In the genomic region with DNA sequence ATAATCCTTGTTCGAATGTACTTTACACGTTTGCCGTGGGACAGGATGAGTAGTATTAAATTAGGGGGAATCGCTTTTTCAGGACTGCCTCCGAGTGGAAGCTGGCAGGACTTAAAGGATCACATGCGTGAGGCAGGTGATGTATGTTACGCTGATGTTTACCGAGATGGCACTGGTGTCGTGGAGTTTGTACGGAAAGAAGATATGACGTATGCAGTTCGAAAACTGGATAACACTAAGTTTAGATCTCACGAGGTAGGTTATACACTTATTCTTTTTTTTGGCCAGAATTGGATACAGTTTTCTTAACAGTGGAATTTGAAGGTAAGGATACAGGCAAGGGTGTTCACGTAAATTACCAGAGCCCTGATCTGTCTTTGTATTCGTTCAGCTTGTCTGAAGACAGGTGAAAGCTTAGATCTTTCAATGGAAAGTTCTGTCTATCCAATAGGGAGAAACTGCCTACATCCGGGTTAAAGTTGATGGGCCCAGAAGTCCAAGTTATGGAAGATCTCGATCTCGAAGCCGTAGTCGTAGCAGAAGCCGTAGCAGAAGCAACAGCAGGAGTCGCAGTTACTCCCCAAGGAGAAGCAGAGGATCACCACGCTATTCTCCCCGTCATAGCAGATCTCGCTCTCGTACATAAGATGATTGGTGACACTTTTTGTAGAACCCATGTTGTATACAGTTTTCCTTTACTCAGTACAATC, we compare ENCODE assay signal across 8 mouse cellular contexts. TPM values are rescaled to one million over a fixed set of nuclear protein-coding genes. Genes with fewer than 3 reads are reported as not detected.
DNase-seq lines count a peak whose midpoint lies in the region; ATAC-seq and TF ChIP-seq lines count a peak whose summit lies in the region.

No protein-coding gene starts in this region.

- no peak for DNase-seq in left cerebral cortex, adult 2 months (ENCODE audit: extremely low spot score in 1 of 2, low spot score in 2 of 2)
- DNase-seq in left cerebral cortex, postnatal 10 days (ENCODE audit: extremely low spot score in 1 of 2, low spot score in 2 of 2) = no peak
- peak; percentile 71 for DNase-seq in T-cell, adult 2 months (ENCODE audit: low spot score)
- DNase-seq in heart, postnatal 0 days (ENCODE audit: low spot score) = peak; percentile 11
- DNase-seq in midbrain, embryonic 11.5 days (ENCODE audit: low spot score, missing footprints) = no peak
- DNase-seq in urinary bladder, postnatal 25 days (ENCODE audit: low spot score) = no peak
- no peak for DNase-seq in layer of hippocampus, postnatal 14 days (ENCODE audit: low spot score in 2 of 2)
- no peak for DNase-seq in left cerebral cortex, postnatal 14 days (ENCODE audit: low spot score in 2 of 2)

- TF ChIP-seq EP300 in heart, postnatal 0 days (IDR thresholded peaks at IDR 0.05; ENCODE audit: low read depth) = no peak

- no peak overlapping the region; the same call in 1 of the 2 replicates for H3K27ac ChIP-seq in left cerebral cortex, adult 2 months
- no peak overlapping the region for H3K27ac ChIP-seq in heart, postnatal 0 days (ENCODE audit: low read depth)
- H3K27ac ChIP-seq in midbrain, embryonic 11.5 days (ENCODE audit: low read depth, low read length) = no peak overlapping the region

- intact Hi-C loops in left cerebral cortex, adult 2 months (cut with DNase I) = loop anchor here (2.0 kb wide), 2 partner anchors 20 to 74 kb away; partner anchors contain the start of gene Vezf1
- intact Hi-C loops in left cerebral cortex, postnatal 10 days (cut with DNase I) = loop anchor here (2.0 kb wide), 1 partner anchor 70 kb away; no protein-coding TSS in a partner anchor
- intact Hi-C loops in left cerebral cortex, postnatal 14 days (cut with DNase I) = no loop called here

- H3K36me3 ChIP-seq in heart, postnatal 0 days (replicated peaks; ENCODE audit: control insufficient read depth, insufficient read depth, low read length) = peaks cover 23% of the 10 kb centered on the region
- peaks cover 8% of the 10 kb centered on the region for H3K36me3 ChIP-seq in midbrain, embryonic 11.5 days (ENCODE audit: control insufficient read depth, insufficient read depth, low read length)

- no peak for ATAC-seq in heart, postnatal 0 days (ENCODE audit: insufficient read depth, low read depth)
- no peak for ATAC-seq in midbrain, embryonic 11.5 days (ENCODE audit: low FRiP score)

- H3K9ac ChIP-seq in heart, postnatal 0 days (replicated peaks; ENCODE audit: low read depth, low read length) = peak overlapping the region; percentile 91
- H3K9ac ChIP-seq in midbrain, embryonic 11.5 days (ENCODE audit: low read length) = peak overlapping the region; percentile 96

- peaks cover 22% of the 10 kb centered on the region for H3K4me1 ChIP-seq in heart, postnatal 0 days (ENCODE audit: control insufficient read depth, insufficient read depth)
- H3K4me1 ChIP-seq in midbrain, embryonic 11.5 days (ENCODE audit: control insufficient read depth, insufficient read depth, low read length) = peaks cover 34% of the 10 kb centered on the region

- TF ChIP-seq CTCF in left cerebral cortex, adult 2 months (IDR thresholded peaks at IDR 0.05) = no peak
- no peak for TF ChIP-seq CTCF in heart, postnatal 0 days (IDR thresholded peaks at IDR 0.05; ENCODE audit: low read depth)

- no peaks in the 10 kb centered on the region for H3K9me3 ChIP-seq in heart, postnatal 0 days (replicated peaks; ENCODE audit: control insufficient read depth, low read length)
- H3K9me3 ChIP-seq in midbrain, embryonic 11.5 days (ENCODE audit: control insufficient read depth, low read length) = no peaks in the 10 kb centered on the region

- H3K27me3 ChIP-seq in heart, postnatal 0 days (ENCODE audit: control insufficient read depth, insufficient read depth, low read length) = no peaks in the 10 kb centered on the region
- H3K27me3 ChIP-seq in midbrain, embryonic 11.5 days (ENCODE audit: control insufficient read depth, insufficient read depth, low read length) = no peaks in the 10 kb centered on the region

- peak overlapping the region; percentile 82 for H3K4me2 ChIP-seq in heart, postnatal 0 days (ENCODE audit: low read depth, low read length)
- peak overlapping the region; percentile 88 for H3K4me2 ChIP-seq in midbrain, embryonic 11.5 days

- peak overlapping the region; percentile 100 for H3K4me3 ChIP-seq in left cerebral cortex, adult 2 months
- peak overlapping the region; percentile 72 for H3K4me3 ChIP-seq in heart, postnatal 0 days (ENCODE audit: low read depth, low read length)
- H3K4me3 ChIP-seq in midbrain, embryonic 11.5 days (ENCODE audit: low read depth, low read length) = peak overlapping the region; percentile 68

- 12% methylated on average over 26 of the region's 26 CpGs for WGBS in heart, postnatal 0 days
- WGBS in midbrain, embryonic 11.5 days = 30% methylated on average over 26 of the region's 26 CpGs

RNA-seq across cellular contexts. Expression of gene Srsf1, which starts 1.9 kb away (rescaled TPM):
- 100 to 1,000 TPM; 184 to 190 TPM for total RNA-seq in left cerebral cortex, adult 2 months (2021)
- 100 to 1,000 TPM; 172 to 198 TPM for total RNA-seq in left cerebral cortex, postnatal 10 days (2021)
- 195 and 223 TPM in 2 replicates for total RNA-seq in heart, postnatal 0 days (2014; rRNA removed; ENCODE audit: low replicate concordance)
- polyA plus RNA-seq in heart, postnatal 0 days (2015; fragmentation: Nextera tagmentation; extraction: Ambion mirVana) = 82.2 and 83.5 TPM in 2 replicates
- polyA plus RNA-seq in midbrain, embryonic 11.5 days (2014; fragmentation: Nextera tagmentation; extraction: Ambion mirVana) = 533 and 541 TPM in 2 replicates
- 100 to 1,000 TPM; 202 to 214 TPM for total RNA-seq in layer of hippocampus, postnatal 14 days (2021)
- total RNA-seq in left cerebral cortex, postnatal 14 days (2021) = 100 to 1,000 TPM; 171 to 177 TPM

RNA-seq across cellular contexts. Expression of gene Vezf1, which starts 19.0 kb away (rescaled TPM):
- 10 to 100 TPM; 27.8 to 28.3 TPM for total RNA-seq in left cerebral cortex, adult 2 months (2021)
- total RNA-seq in left cerebral cortex, postnatal 10 days (2021) = 10 to 100 TPM; 23.6 to 25.5 TPM
- total RNA-seq in heart, postnatal 0 days (2014; rRNA removed; ENCODE audit: low replicate concordance) = 31.9 and 35.5 TPM in 2 replicates
- 17.6 and 18.2 TPM in 2 replicates for polyA plus RNA-seq in heart, postnatal 0 days (2015; fragmentation: Nextera tagmentation; extraction: Ambion mirVana)
- polyA plus RNA-seq in midbrain, embryonic 11.5 days (2014; fragmentation: Nextera tagmentation; extraction: Ambion mirVana) = 82.5 and 83.6 TPM in 2 replicates
- total RNA-seq in layer of hippocampus, postnatal 14 days (2021) = 10 to 100 TPM; 24.8 to 27.7 TPM
- total RNA-seq in left cerebral cortex, postnatal 14 days (2021) = 10 to 100 TPM; 24.4 to 25.3 TPM

RNA-seq across cellular contexts. Expression of gene Cuedc1, which starts 48.7 kb away (rescaled TPM):
- total RNA-seq in left cerebral cortex, adult 2 months (2021) = 10 to 100 TPM; 31.4 to 31.7 TPM
- total RNA-seq in left cerebral cortex, postnatal 10 days (2021) = 10 to 100 TPM; 37.1 to 43.6 TPM
- 15.1 and 19.2 TPM in 2 replicates for total RNA-seq in heart, postnatal 0 days (2014; rRNA removed; ENCODE audit: low replicate concordance)
- 17.0 and 17.5 TPM in 2 replicates for polyA plus RNA-seq in heart, postnatal 0 days (2015; fragmentation: Nextera tagmentation; extraction: Ambion mirVana)
- 16.5 and 17.0 TPM in 2 replicates for polyA plus RNA-seq in midbrain, embryonic 11.5 days (2014; fragmentation: Nextera tagmentation; extraction: Ambion mirVana)
- 10 to 100 TPM; 32.0 to 32.1 TPM for total RNA-seq in layer of hippocampus, postnatal 14 days (2021)
- 10 to 100 TPM; 28.2 TPM for total RNA-seq in left cerebral cortex, postnatal 14 days (2021)

Comparison
In these comparisons a context has a peak if more than half of its experiments do, and no peak if none do; other contexts are left out.
1. DNase-seq: peak in T-cell, adult 2 months (single experiment) and heart, postnatal 0 days (single experiment); none in left cerebral cortex, adult 2 months (0 of 2), left cerebral cortex, postnatal 10 days (0 of 2), midbrain, embryonic 11.5 days (single experiment), urinary bladder, postnatal 25 days (single experiment), layer of hippocampus, postnatal 14 days (0 of 2) and left cerebral cortex, postnatal 14 days (0 of 2).
2. Peak in every context shown above with its lines, with median percentiles within 50 percentile points of each other: H3K4me3 ChIP-seq.